Mouse (Mus musculus): ENCODE measurements around the gene Plin4.

Plin4 gene

GRCm38 (mm10) chr17:56100811-56101210, 8.8 kb downstream of the Plin4 start:
- peak; percentile 94 for DNase-seq

- DNase-seq: peak; percentile 94
Measured at GRCm38 (mm10) chr17:56098711-56099572, 10.7 kb downstream of the Plin4 start.

- DNase-seq: peak; percentile 91
Measured at GRCm38 (mm10) chr17:56098180-56098579, 11.4 kb downstream of the Plin4 start.

GRCm38 (mm10) chr17:56096883-56097282, 12.7 kb downstream of the Plin4 start:
- peak; percentile 90 for DNase-seq

- DNase-seq: no peak
Measured at GRCm38 (mm10) chr17:56092794-56093193, 16.8 kb downstream of the Plin4 start.

GRCm38 (mm10) chr17:56092312-56092711, 17.3 kb downstream of the Plin4 start:
- DNase-seq: no peak

GRCm38 (mm10) chr17:56080781-56081585, 28.6 kb downstream of the Plin4 start:
- DNase-seq: peak; percentile 96

- peak; percentile 96 for DNase-seq
Measured at GRCm38 (mm10) chr17:56079921-56080320, 29.7 kb downstream of the Plin4 start.

GRCm38 (mm10) chr17:56078880-56079795, 30.5 kb downstream of the Plin4 start, which contains the start of gene Hdgfl2:
Gene Hdgfl2, plus strand, starts transcription at chr17:56079634.
- peak; percentile 100 for DNase-seq

- DNase-seq: peak; percentile 95
Measured at GRCm38 (mm10) chr17:56078361-56078760, 31.2 kb downstream of the Plin4 start.

GRCm38 (mm10) chr17:56077523-56077922, 32.1 kb downstream of the Plin4 start:
- no peak for DNase-seq

- DNase-seq: peak; percentile 100
Measured at GRCm38 (mm10) chr17:56074827-56075208, 34.8 kb downstream of the Plin4 start, which contains the start of gene Ubxn6. Gene Ubxn6, minus strand, starts transcription at chr17:56075028.

- DNase-seq: peak; percentile 99
Measured at GRCm38 (mm10) chr17:56074097-56074826, 35.3 kb downstream of the Plin4 start.

- no peak for DNase-seq
Measured at GRCm38 (mm10) chr17:56072243-56072642, 37.4 kb downstream of the Plin4 start.

GRCm38 (mm10) chr17:56071126-56071525, 38.5 kb downstream of the Plin4 start:
- DNase-seq: no peak

- DNase-seq: peak; percentile 90
Measured at GRCm38 (mm10) chr17:56069066-56069465, 40.5 kb downstream of the Plin4 start.

- peak; percentile 83 for DNase-seq
Measured at GRCm38 (mm10) chr17:56066451-56066850, 43.2 kb downstream of the Plin4 start.

- peak; percentile 83 for DNase-seq
Measured at GRCm38 (mm10) chr17:56065715-56066114, 43.9 kb downstream of the Plin4 start.

- peak; percentile 91 for DNase-seq
Measured at GRCm38 (mm10) chr17:56062081-56062480, 47.5 kb downstream of the Plin4 start.

- DNase-seq: peak; percentile 91
Measured at GRCm38 (mm10) chr17:56057381-56058120, 52.1 kb downstream of the Plin4 start.

Data from heart, adult 11 months (tissue).